Mouse (Mus musculus) granulocyte monocyte progenitor cell, adult 5-6 weeks (primary cell): ENCODE data around the gene Ccdc153. TPM values are rescaled to one million over a fixed set of nuclear protein-coding genes. Genes with fewer than 3 reads are reported as not detected.

Experiments used
- ATAC-seq: replicated peaks from 2 replicates; pipeline ENCODE4 v1.8.0; 2016; ENCODE audit warnings: mild to moderate bottlenecking, moderate TSS enrichment, inconsistent platforms; ENCODE audit not compliant: poor library complexity, severe bottlenecking
- total RNA-seq, 2 experiments: library from RNA; stranded (forward) in 1 of 2; stranded (reverse) in 1 of 2; fragments of 200-712, 200-1000 nt in 1 of 2; fragments of >200 nt in 1 of 2; fragmentation: Nextera tagmentation in 1 of 2; gene quantifications; 2 replicates each; pipeline ENCODE4 v1.2.3; 2014 to 2017

Gene Ccdc153
- total RNA-seq, 2 experiments from 2014 or later: not detected

GRCm38 (mm10) chr9:44238501-44239190 is 1.8 kb upstream of the Ccdc153 start:
- ATAC-seq: no peak

- peak; percentile 63 for ATAC-seq
These were observed 1.0 kb upstream of the Ccdc153 start for GRCm38 (mm10) chr9:44239447-44239846.

- ATAC-seq: no peak
These were observed 435 bp downstream of the Ccdc153 start for GRCm38 (mm10) chr9:44240911-44241310.

DNA sequence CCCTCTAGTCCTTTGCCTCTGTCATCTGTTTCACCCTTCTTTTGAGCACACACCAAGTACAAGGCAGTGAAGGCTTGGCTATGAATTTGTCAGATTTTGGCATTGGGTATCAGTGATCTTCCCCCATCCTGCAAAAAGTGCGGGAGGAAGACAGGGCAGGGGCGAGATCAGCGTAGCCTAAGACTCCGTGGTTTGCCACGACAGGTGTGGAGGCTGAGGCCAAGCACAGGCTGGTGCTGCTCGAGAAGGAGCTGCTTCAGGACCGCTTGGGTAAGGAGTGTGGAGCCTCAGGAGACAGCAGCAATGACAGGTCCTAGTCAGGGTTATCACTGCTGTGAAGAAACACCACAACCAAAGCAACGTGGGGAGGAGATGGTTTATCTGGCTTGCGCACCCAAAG is 942 bp downstream of the Ccdc153 start:
- no peak for ATAC-seq

GRCm38 (mm10) chr9:44243621-44244020 is 3.1 kb downstream of the Ccdc153 start:
- no peak for ATAC-seq

DNA sequence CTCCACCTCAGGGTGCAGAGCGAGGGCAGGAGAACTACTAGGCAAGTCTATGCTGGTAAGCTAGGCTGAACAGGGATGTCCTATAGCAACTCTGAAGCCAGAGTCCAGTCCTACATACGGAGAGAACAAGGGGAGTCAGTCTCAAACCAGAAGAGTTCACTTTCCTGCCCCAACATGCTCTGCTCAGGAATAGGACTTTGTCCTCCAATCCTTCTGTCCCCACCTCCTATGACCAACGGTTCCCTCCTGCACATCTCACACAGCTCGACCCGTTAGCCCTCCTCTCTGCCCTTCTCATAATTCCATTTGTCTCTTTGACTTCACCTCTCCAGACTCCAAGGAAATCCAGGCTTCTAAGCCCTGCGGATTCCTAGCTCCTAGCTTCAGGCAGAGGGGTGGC is 7.4 kb downstream of the Ccdc153 start:
- no peak for ATAC-seq

DNA sequence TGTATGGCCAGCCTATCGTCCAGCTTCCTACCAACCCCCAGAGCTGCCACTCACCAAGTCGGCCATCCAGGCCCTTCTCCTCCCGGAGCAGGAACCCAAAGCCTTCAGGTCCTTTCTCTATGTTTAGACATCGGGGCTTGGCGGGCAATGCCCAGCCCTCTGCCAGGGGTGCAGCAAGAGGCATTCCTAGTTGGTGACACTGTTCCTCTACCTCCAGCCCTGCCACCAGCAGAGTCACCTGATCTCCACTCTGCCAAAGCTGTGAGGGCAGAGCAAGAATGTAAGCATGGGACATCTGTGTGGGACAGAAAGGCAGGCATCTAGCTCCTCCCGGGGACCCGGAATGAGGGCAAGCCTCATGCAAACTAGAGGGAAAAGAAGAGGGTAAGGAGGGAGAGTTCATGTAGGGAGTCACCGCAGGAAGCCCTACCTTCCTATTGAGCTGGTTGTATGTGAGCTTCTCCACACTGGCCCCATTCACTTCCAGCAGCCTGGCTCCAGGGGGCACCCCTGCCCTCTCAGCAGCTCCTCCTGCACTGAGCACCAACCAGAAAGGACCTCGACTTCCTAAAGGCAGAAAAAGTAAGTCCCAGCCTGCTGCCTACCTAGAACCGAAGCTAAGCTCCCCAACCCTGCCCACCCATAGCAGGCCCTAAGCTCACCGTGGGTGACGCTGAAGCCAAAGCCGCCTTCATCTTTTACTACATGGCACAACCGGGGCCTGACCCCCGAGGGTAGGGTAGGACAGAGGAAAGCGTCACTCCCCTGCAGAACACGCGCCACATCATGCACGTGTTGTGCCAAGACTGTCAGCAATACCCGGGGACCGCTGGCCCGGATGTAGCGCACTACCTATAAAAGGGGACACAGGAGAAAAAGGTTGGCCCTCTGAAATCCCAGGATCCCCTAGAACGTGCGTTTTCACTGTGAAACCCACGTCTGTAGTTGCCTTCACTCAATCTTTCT is 9.0 kb downstream of the Ccdc153 start:
- peak; percentile 85 for ATAC-seq

DNA sequence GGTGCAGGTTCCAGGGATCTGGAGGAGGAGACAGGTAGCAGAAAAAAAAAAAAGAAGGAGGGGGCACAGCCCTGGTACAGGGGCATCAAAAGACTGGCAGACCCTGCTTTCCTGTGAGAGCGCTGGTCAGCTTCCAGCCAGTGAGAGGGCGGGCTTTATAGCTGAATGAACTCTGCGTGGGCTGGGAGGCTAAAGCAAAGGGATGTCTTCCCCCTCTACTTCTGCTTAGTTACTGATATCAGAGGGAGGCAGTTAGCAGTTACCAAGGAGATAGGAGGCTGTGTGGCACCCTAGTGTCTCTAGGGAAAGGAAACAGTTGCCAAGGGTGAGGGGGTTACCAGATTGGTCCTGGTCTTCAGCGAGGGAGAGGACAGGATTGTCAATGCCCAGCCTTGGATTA is 10.0 kb downstream of the Ccdc153 start:
- ATAC-seq: no peak

DNA sequence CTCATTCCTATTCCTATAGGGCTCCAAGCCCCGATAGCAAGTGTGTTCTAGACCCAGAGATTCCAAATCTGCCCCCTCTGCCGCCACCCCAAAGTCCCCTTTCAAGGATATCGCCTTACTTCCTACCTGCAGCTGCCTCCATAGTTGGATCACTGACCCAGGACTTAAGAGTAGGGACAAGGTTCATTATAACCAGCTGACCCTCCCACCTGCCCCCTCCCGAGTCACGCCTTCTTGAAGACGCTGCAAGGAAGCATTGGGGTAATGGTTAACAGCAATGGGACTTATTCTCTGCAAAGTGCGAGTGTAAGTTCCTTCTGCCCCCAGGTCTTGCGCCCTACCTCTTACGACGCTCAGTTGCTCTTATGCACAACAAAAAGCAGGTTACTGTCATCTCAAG is 10.8 kb downstream of the Ccdc153 start, which contains the start of gene Pdzd3:
Pdzd3 (minus strand) TSS at position 158 of the 400 bp plus-strand sequence.
- ATAC-seq: no peak

- no peak for ATAC-seq
These were observed 13.0 kb downstream of the Ccdc153 start for GRCm38 (mm10) chr9:44253441-44253840.

DNA sequence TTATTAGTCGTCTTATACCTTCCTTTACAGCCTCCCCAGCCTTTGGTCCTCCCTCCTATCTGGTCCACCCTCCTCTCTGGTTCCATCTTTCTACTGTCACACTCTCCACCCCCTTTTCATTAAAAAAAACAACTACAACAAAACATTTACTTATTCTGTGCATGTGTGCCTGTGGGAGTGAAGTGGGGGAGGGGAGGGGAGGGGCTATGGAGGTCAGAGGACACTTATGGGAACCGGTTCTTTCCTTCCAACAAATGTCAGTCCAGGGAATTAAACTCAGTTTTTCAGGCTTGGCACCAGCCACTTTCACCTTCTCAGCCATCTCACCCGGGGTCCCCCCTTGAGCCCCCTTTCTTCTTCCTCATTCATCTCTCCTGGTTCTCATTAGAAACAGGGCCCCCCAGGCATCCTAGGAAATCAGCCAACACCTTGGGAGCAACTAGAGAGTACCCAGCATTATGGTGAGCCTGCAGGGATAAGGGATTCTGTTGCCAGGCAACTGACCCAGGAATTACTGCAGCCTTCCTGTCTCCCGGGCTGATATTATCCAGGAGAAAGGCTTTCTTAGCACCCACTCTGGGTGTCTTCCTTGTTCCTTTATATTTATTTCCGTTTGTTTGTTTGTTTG is 14.1 kb downstream of the Ccdc153 start:
- ATAC-seq: no peak

GRCm38 (mm10) chr9:44255136-44255521 is 14.7 kb downstream of the Ccdc153 start:
- ATAC-seq: no peak

DNA sequence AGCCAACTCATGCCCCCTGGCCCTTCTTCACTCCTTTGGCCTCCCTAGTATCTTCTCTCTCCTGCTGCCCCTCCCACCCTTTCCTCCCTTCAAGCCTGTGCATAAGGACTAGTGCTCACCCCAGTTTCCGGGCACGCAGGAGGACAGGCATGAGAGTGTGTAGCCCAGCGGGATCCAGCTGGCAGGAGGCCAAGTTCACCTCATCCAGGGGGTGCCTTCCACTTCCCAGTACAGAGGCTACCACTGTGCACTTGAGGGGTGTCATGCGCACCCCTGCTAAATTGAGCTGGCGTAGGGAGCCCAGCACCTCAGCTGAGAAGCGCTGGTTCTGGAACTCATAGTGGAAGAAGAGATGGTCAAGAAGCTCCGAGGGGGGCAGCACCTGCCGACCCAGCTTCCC is 15.7 kb downstream of the Ccdc153 start:
- no peak for ATAC-seq

GRCm38 (mm10) chr9:44259014-44259413 is 18.5 kb downstream of the Ccdc153 start:
- peak; percentile 78 for ATAC-seq

DNA sequence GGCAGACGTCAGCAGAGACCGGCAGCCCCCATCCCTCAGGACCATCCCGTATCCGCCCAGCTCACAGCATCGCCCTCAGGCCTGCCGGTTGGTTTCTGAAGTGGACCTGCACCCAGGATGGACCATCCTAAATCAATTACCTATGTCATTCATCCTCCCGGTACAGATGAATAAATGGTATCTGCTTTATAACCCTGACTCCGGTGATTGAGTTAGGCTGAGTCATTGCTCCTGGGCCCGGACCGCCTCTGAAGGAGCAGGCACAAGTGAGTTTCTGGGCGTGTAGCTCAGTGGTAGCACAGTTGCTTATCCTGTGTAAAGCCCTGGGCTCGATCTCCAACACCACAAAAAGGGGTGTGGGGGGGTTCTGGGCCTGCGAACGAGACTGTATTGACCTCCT is 20.9 kb downstream of the Ccdc153 start:
- ATAC-seq: no peak

GRCm38 (mm10) chr9:44266478-44267226 is 26.2 kb downstream of the Ccdc153 start:
- ATAC-seq: peak; percentile 40

- ATAC-seq: no peak
These were observed 27.0 kb downstream of the Ccdc153 start for GRCm38 (mm10) chr9:44267319-44268026.

GRCm38 (mm10) chr9:44268027-44268360 is 27.5 kb downstream of the Ccdc153 start:
- ATAC-seq: peak; percentile 80

DNA sequence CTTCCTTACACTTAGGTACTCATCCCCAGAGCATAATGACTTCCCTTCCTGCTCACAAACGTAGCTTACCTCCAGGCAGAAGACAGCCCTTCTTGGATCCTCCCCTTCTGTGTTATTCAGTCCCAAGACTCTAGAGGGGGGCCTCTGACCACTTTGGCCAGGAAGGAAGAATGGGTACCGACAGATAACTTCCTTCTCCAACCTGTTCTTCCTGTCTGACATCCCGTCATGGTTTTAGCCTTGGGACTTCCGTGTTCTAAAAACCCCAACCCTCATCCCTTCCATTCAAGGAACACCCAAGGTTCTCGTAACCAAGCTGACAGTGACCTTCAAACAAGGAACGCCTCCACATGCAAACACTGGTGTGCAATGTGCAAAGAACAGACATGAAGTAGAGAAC is 28.0 kb downstream of the Ccdc153 start, which contains the start of gene Nlrx1:
Nlrx1 (minus strand) TSS at position 168 of the 400 bp plus-strand sequence.
- ATAC-seq: peak; percentile 70

GRCm38 (mm10) chr9:44269077-44269476 is 28.6 kb downstream of the Ccdc153 start:
- no peak for ATAC-seq
